Mouse (Mus musculus): ENCODE measurements at regions not wholly inside any gene's neighbourhood (a gene's known extent, or its start where the extent isn't known, plus 50 kb on each side); places are given as distances from the start of the nearest gene placed in this dataset.

GRCm38 (mm10) chr12:71651251-71651650, 179.6 kb upstream of the Daam1 start:
- TF ChIP-seq CTCF (IDR thresholded peaks at IDR 0.05) (no peak), EP300 (IDR thresholded peaks at IDR 0.05; ENCODE audit: insufficient read depth, low read depth, low read length) (no peak), POLR2A (IDR thresholded peaks at IDR 0.05; ENCODE audit: insufficient read depth, low read depth, low read length) (no peak)
